Mouse (Mus musculus) B cell, adult 62 days (primary cell): ENCODE measurements around the gene Dynll1. TPM values are rescaled to one million over a fixed set of nuclear protein-coding genes. Genes with fewer than 3 reads are reported as not detected.

ENCODE experiments used
- total RNA-seq: library from RNA; stranded (reverse); gene quantifications from 4 replicates; pipeline ENCODE4 v1.2.4, GENCODE M21; 2023

Gene Dynll1
- 249 to 290 TPM (median 276 TPM) in 4 replicates for total RNA-seq

GRCm38 (mm10) chr5:115300792-115301614, at the start of gene Dynll1:
Gene Dynll1 (minus strand): TSS chr5:115300999.

GRCm38 (mm10) chr5:115348546-115349224, 47.9 kb upstream of the Dynll1 start, which contains the start of gene Cox6a1:
Gene Cox6a1 (minus strand): TSS chr5:115348981.

GRCm38 (mm10) chr5:115340577-115341313, 39.9 kb upstream of the Dynll1 start, which contains the start of the genes Gatc and Triap1:
Gene Gatc (minus strand): TSS chr5:115341178.
Gene Triap1 (plus strand): TSS chr5:115341225.

GRCm38 (mm10) chr5:115326875-115327609, 26.2 kb upstream of the Dynll1 start, which contains the start of gene Srsf9:
Gene Srsf9 (plus strand): TSS chr5:115327177.

DNA sequence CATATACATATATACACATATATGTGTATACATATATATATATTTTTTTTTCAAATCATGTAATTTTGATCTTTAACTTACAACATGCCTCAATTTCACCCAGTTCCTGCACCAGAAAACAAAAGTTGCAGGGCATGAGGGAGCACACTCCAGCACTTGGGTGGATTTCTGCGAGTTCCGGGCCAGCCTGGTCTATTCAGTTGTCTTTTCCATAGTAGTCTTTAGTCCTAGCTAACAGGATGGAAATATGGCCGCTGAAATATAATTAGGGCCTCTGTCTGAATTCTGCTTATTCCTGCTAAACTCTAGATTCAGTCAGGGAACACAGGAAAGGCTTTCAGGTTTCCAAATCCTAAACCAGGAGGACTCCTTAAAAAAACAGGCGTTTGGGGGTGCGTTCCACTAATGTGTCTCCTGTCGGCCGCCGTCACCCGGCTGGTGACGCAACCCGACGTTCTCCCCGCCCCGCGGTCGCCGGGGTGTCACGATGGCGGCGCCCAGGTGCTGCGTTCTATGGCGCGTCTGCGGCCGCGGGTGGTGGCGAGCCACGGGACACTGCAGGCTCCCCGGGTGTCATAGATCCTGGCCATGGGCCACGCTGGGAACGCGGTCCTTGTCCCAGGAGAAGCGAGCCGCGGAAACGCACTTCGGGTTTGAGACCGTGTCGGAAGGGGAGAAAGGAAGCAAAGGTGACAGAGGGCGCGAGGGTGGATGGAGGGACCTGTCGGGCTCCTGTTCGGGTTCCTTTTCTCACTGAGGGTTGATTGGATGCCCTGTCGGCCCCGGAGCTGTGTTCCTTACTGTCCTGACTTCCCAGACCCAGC, 21.4 kb downstream of the Dynll1 start, which contains the start of gene Coq5:
Coq5 (plus strand) TSS at position 441 of the 824 bp plus-strand sequence.

DNA sequence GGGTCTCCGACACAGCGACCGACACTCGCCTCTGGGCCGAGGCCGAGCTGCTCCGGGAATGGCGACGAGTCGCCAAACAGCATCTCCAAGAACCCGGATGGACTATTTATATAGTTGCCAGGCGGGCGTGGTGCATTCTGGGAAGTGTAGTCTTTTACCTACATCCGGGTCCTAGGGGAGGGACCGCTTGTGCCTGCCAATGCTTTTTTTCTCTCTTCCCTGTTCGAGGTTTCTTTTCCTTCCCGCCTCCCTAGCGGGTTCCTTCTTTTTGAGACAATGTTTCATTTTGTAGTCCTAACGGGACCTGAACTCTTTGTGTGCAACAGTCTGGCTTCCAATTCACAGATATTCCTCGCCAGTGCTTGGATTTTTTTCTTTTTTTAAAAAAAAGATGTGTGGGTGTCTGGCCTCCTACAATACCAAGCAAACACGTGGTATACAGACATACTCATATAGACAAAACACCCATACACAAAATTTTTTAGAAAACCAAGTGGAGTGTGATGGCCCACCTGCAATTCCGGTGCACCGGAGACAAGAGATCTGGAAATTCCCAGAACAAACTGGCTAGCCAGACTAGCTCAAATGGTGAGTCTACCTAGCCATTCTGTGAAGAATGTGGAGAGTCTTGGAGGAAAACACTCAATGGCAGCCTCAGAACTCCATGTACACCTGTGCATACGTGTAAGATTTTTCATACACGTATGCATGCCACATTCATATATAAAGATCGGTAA, 27.8 kb downstream of the Dynll1 start, which contains the start of gene Rnf10:
Rnf10 (minus strand) TSS at position 87 of the 737 bp plus-strand sequence.

Other genes starting within 250 kb of the Dynll1 start
- gene Gm10401, start 202.7 kb downstream of the Dynll1 start, total RNA-seq: not detected in 4 replicates
- gene Acads, start 181.7 kb downstream of the Dynll1 start, total RNA-seq: 16.6 to 22.9 TPM (median 18.8 TPM) in 4 replicates
- 33.6 to 38.2 TPM (median 36.3 TPM) in 4 replicates for gene Unc119b, start 166.0 kb downstream of the Dynll1 start, total RNA-seq
- 74.1 to 89.1 TPM (median 75.2 TPM) in 4 replicates for gene Mlec, start 142.8 kb downstream of the Dynll1 start, total RNA-seq
- gene Cabp1, start 106.6 kb downstream of the Dynll1 start, total RNA-seq: 0.29 to 0.79 TPM in 2 of 4 replicates, not detected in the others
- gene Pop5, start 65.2 kb downstream of the Dynll1 start, total RNA-seq: 36.4 to 44.0 TPM (median 37.7 TPM) in 4 replicates
- gene Rnf10, start 28.1 kb downstream of the Dynll1 start, total RNA-seq: 134 to 148 TPM (median 145 TPM) in 4 replicates
- gene Coq5, start 21.3 kb downstream of the Dynll1 start, total RNA-seq: 25.8 to 33.2 TPM (median 27.6 TPM) in 4 replicates
- 66.4 to 73.2 TPM (median 69.7 TPM) in 4 replicates for gene Srsf9, start 26.2 kb upstream of the Dynll1 start, total RNA-seq
- gene Gatc, start 40.2 kb upstream of the Dynll1 start, total RNA-seq: 7.9 to 10.5 TPM (median 9.3 TPM) in 4 replicates
- gene Triap1, start 40.2 kb upstream of the Dynll1 start, total RNA-seq: 15.3 to 20.9 TPM (median 19.2 TPM) in 4 replicates
- gene Cox6a1, start 48.0 kb upstream of the Dynll1 start, total RNA-seq: 183 to 211 TPM (median 197 TPM) in 4 replicates
- gene Msi1, start 128.6 kb upstream of the Dynll1 start, total RNA-seq: not detected in 4 replicates
- not detected in 4 replicates for gene Pla2g1b, start 165.3 kb upstream of the Dynll1 start, total RNA-seq
- 13.4 to 17.4 TPM (median 14.4 TPM) in 4 replicates for gene Sirt4, start 183.7 kb upstream of the Dynll1 start, total RNA-seq
- gene Pxn, start 205.7 kb upstream of the Dynll1 start, total RNA-seq: 69.9 to 83.9 TPM (median 79.3 TPM) in 4 replicates